In genomic region chr16:24395100-24395499, GRCm38 (mm10) we compare ENCODE assay signal across 8 mouse cellular contexts. TPM values are rescaled to one million over a fixed set of nuclear protein-coding genes. Genes with fewer than 3 reads are reported as not detected.
DNase-seq lines count a peak whose midpoint lies in the region; ATAC-seq lines count a peak whose summit lies in the region.

No protein-coding gene starts in this region.

- H3K36me3 ChIP-seq in heart, embryonic 11.5 days (ENCODE audit: control insufficient read depth, insufficient read depth, low read length): no peaks in the 10 kb centered on the region
- no peaks in the 10 kb centered on the region for H3K36me3 ChIP-seq in forebrain, embryonic 16.5 days (ENCODE audit: control insufficient read depth, insufficient read depth)
- no peaks in the 10 kb centered on the region for H3K36me3 ChIP-seq in limb, embryonic 15.5 days

- peaks cover 27% of the 10 kb centered on the region for H3K4me1 ChIP-seq in heart, embryonic 11.5 days (ENCODE audit: control insufficient read depth, insufficient read depth, low read length)
- H3K4me1 ChIP-seq in forebrain, embryonic 16.5 days (replicated peaks; ENCODE audit: control insufficient read depth, insufficient read depth, low read length): peaks cover 21% of the 10 kb centered on the region
- H3K4me1 ChIP-seq in limb, embryonic 15.5 days: peaks cover 41% of the 10 kb centered on the region

- 74% methylated on average over 2 of the region's 2 CpGs for WGBS in heart, embryonic 11.5 days (ENCODE audit: insufficient replicate concordance)
- WGBS in forebrain, embryonic 16.5 days: 84% methylated on average over 2 of the region's 2 CpGs
- 74% methylated on average over 2 of the region's 2 CpGs for WGBS in limb, embryonic 15.5 days

- ATAC-seq in heart, embryonic 11.5 days (replicated peaks; ENCODE audit: insufficient number of reproducible peaks, low FRiP score, low TSS enrichment): no peak
- ATAC-seq in forebrain, embryonic 16.5 days: no peak
- no peak for ATAC-seq in limb, embryonic 15.5 days (ENCODE audit: insufficient number of reproducible peaks, low FRiP score, low TSS enrichment, low read depth)

- H3K27me3 ChIP-seq in heart, embryonic 11.5 days (ENCODE audit: control insufficient read depth, insufficient read depth, low read length): no peaks in the 10 kb centered on the region
- H3K27me3 ChIP-seq in forebrain, embryonic 16.5 days (replicated peaks; ENCODE audit: control insufficient read depth, insufficient read depth, low read length): no peaks in the 10 kb centered on the region
- H3K27me3 ChIP-seq in limb, embryonic 15.5 days: no peaks in the 10 kb centered on the region

- no peak for DNase-seq in heart, postnatal 4 days
- DNase-seq in NIH3T3 (ENCODE audit: low read depth): peak; percentile 63
- DNase-seq in embryo, embryonic 9.5 days (ENCODE audit: extremely low spot score): no peak
- no peak for DNase-seq in spleen, postnatal 10 days (ENCODE audit: low spot score in 2 of 2)
- DNase-seq in spleen, adult 12 weeks (ENCODE audit: low spot score): no peak

- H3K27ac ChIP-seq in heart, embryonic 11.5 days (ENCODE audit: low read depth, low read length): peak overlapping the region; percentile 99; the same call in 1 of the 2 replicates
- no peak overlapping the region for H3K27ac ChIP-seq in forebrain, embryonic 16.5 days (ENCODE audit: low read length)
- peak overlapping the region; percentile 99 for H3K27ac ChIP-seq in limb, embryonic 15.5 days

- peak overlapping the region; percentile 97 for H3K9ac ChIP-seq in heart, embryonic 11.5 days (ENCODE audit: low read depth, low read length)
- no peak overlapping the region for H3K9ac ChIP-seq in forebrain, embryonic 16.5 days (replicated peaks; ENCODE audit: low read depth, low read length)
- H3K9ac ChIP-seq in limb, embryonic 15.5 days: no peak overlapping the region

- peak overlapping the region; percentile 79 for H3K4me3 ChIP-seq in heart, embryonic 11.5 days (ENCODE audit: low read depth, low read length)
- H3K4me3 ChIP-seq in forebrain, embryonic 16.5 days (replicated peaks; ENCODE audit: low read length): no peak overlapping the region
- H3K4me3 ChIP-seq in limb, embryonic 15.5 days: peak overlapping the region; percentile 86

- H3K4me2 ChIP-seq in heart, embryonic 11.5 days: peak overlapping the region; percentile 78
- peak overlapping the region; percentile 71 for H3K4me2 ChIP-seq in forebrain, embryonic 16.5 days (ENCODE audit: low read length)
- peak overlapping the region; percentile 63 for H3K4me2 ChIP-seq in limb, embryonic 15.5 days

- H3K9me3 ChIP-seq in heart, embryonic 11.5 days (replicated peaks; ENCODE audit: control insufficient read depth, low read length): no peaks in the 10 kb centered on the region
- H3K9me3 ChIP-seq in forebrain, embryonic 16.5 days (ENCODE audit: control insufficient read depth, low read length): no peaks in the 10 kb centered on the region
- H3K9me3 ChIP-seq in limb, embryonic 15.5 days: no peaks in the 10 kb centered on the region

RNA-seq across cellular contexts. Expression of gene Lpp, which starts 1.8 kb away (rescaled TPM):
- polyA plus RNA-seq in heart, embryonic 11.5 days (2014; fragmentation: Nextera tagmentation; extraction: Ambion mirVana): 52.5 and 59.2 TPM in 2 replicates
- total RNA-seq in heart, postnatal 4 days (2021): 10 to 100 TPM; 77.6 to 80.1 TPM
- polyA plus RNA-seq in forebrain, embryonic 16.5 days (2015; fragmentation: Nextera tagmentation; extraction: Ambion mirVana): 10.5 and 12.2 TPM in 2 replicates
- polyA plus RNA-seq in limb, embryonic 15.5 days (2015; fragmentation: Nextera tagmentation; extraction: Ambion mirVana): 51.0 and 52.1 TPM in 2 replicates
